12 mouse cellular contexts compared by ENCODE assay signal in the genomic region with DNA sequence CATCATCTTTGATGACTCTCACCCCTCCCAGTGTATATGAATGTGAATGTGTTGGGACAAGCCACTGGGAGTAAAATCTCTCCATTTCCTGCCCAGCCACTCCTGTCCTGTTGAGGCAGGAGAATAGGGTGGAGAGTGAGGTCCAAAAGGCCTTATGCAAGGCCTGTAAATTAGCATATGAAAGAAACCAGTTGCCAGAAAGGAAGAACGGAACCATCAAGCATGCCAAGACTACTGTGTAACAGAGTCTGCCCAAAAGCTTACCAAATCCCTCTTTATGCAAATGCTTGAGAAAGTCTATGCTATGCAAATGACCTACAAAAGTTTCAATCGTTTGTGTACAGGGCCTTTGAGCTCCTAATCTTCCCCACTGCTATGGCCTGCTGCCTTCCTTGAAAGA.
A peak's percentile ranks its signal among the peaks of the same experiment; 100 is the strongest.
DNase-seq lines count a peak whose midpoint lies in the region; ATAC-seq lines count a peak whose summit lies in the region.
"Had no signal": no experiment of that assay in that cellular context is flagged by ENCODE, and none has a peak within 500 bp of the region (broad histone marks: within the 10 kb centered on the region; RNA-seq: fewer than 3 reads in every experiment).

No protein-coding gene starts in this region.

- peak; percentile 8 for DNase-seq in lung, postnatal 36 days
- no peak for DNase-seq in lung, postnatal 25 days (ENCODE audit: low spot score)
- DNase-seq in forebrain, embryonic 10.5 days (ENCODE audit: extremely low spot score, low spot score): no peak
- no peak for DNase-seq in kidney, postnatal 25 days
- DNase-seq: adrenal gland, postnatal 10 days; kidney, adult 8-10 months; thymus, postnatal 14 days had no signal

- H3K4me1 ChIP-seq in forebrain, embryonic 10.5 days: peaks cover 28% of the 10 kb centered on the region
- H3K4me1 ChIP-seq in hindbrain, embryonic 15.5 days (replicated peaks): no peaks in the 10 kb centered on the region
- no peaks in the 10 kb centered on the region for H3K4me1 ChIP-seq in stomach, embryonic 16.5 days (ENCODE audit: control insufficient read depth, insufficient read depth, low read length)

- no peak overlapping the region for H3K9ac ChIP-seq in hindbrain, embryonic 15.5 days
- no peak overlapping the region for H3K9ac ChIP-seq in stomach, embryonic 16.5 days (ENCODE audit: low read length)
- H3K9ac ChIP-seq: liver, embryonic 12.5 days had no signal

- peak; percentile 85 for ATAC-seq in hindbrain, embryonic 15.5 days (ENCODE audit: low FRiP score, low read depth)
- ATAC-seq in stomach, embryonic 16.5 days (ENCODE audit: insufficient read depth, low FRiP score): peak; percentile 37; the same call in 1 of the 2 replicates
- ATAC-seq in monocyte, adult 5-6 weeks (replicated peaks; ENCODE audit: insufficient number of reproducible peaks, low FRiP score, low TSS enrichment, poor library complexity, severe bottlenecking): no peak
- no peak for ATAC-seq in granulocyte monocyte progenitor cell, adult 5-6 weeks (replicated peaks; ENCODE audit: poor library complexity, severe bottlenecking)
- ATAC-seq: liver, embryonic 12.5 days had no signal

- no peaks in the 10 kb centered on the region for H3K27me3 ChIP-seq in forebrain, embryonic 10.5 days (ENCODE audit: poor library complexity, severe bottlenecking)
- no peaks in the 10 kb centered on the region for H3K27me3 ChIP-seq in hindbrain, embryonic 15.5 days
- H3K27me3 ChIP-seq in stomach, embryonic 16.5 days (ENCODE audit: control insufficient read depth, insufficient read depth, low read length): no peaks in the 10 kb centered on the region
- H3K27me3 ChIP-seq: liver, embryonic 12.5 days had no signal

- H3K9me3 ChIP-seq in forebrain, embryonic 10.5 days: no peaks in the 10 kb centered on the region
- H3K9me3 ChIP-seq in hindbrain, embryonic 15.5 days: no peaks in the 10 kb centered on the region
- no peaks in the 10 kb centered on the region for H3K9me3 ChIP-seq in stomach, embryonic 16.5 days (replicated peaks; ENCODE audit: control insufficient read depth, low read length)
- H3K9me3 ChIP-seq: liver, embryonic 12.5 days had no signal

- peak overlapping the region; percentile 67; the same call in 1 of the 2 replicates for H3K27ac ChIP-seq in forebrain, embryonic 10.5 days
- no peak overlapping the region for H3K27ac ChIP-seq in hindbrain, embryonic 15.5 days (replicated peaks)
- H3K27ac ChIP-seq in stomach, embryonic 16.5 days (ENCODE audit: low read length): no peak overlapping the region
- H3K27ac ChIP-seq: liver, embryonic 12.5 days had no signal

- no peak overlapping the region for H3K4me3 ChIP-seq in forebrain, embryonic 10.5 days
- no peak overlapping the region for H3K4me3 ChIP-seq in hindbrain, embryonic 15.5 days
- H3K4me3 ChIP-seq in stomach, embryonic 16.5 days (replicated peaks; ENCODE audit: low read length): no peak overlapping the region
- H3K4me3 ChIP-seq: liver, embryonic 12.5 days had no signal

- no peak overlapping the region for H3K4me2 ChIP-seq in hindbrain, embryonic 15.5 days
- H3K4me2 ChIP-seq in stomach, embryonic 16.5 days (ENCODE audit: low read depth, low read length): no peak overlapping the region
- H3K4me2 ChIP-seq: liver, embryonic 12.5 days had no signal

- no peaks in the 10 kb centered on the region for H3K36me3 ChIP-seq in forebrain, embryonic 10.5 days (replicated peaks)
- no peaks in the 10 kb centered on the region for H3K36me3 ChIP-seq in hindbrain, embryonic 15.5 days
- no peaks in the 10 kb centered on the region for H3K36me3 ChIP-seq in stomach, embryonic 16.5 days (ENCODE audit: control insufficient read depth, insufficient read depth, low read length)
- H3K36me3 ChIP-seq: liver, embryonic 12.5 days had no signal

- 52% methylated on average over 2 of the region's 2 CpGs for WGBS in forebrain, embryonic 10.5 days
- WGBS in hindbrain, embryonic 15.5 days: 25% methylated on average over 2 of the region's 2 CpGs
- 63% methylated on average over 2 of the region's 2 CpGs for WGBS in stomach, embryonic 16.5 days

Comparison
In these comparisons a context has a peak if more than half of its experiments do, and no peak if none do; other contexts are left out.
1. ATAC-seq: peak in hindbrain, embryonic 15.5 days (single experiment) and stomach, embryonic 16.5 days (single experiment); none in monocyte, adult 5-6 weeks (single experiment) and granulocyte monocyte progenitor cell, adult 5-6 weeks (single experiment).